Mouse (Mus musculus): ENCODE data around the gene Prkcd. TPM values are rescaled to one million over a fixed set of nuclear protein-coding genes. Genes with fewer than 3 reads are reported as not detected.

Gene Prkcd
- polyA plus RNA-seq, 1 experiment from 2014 or later, result 40.7 TPM

DNA sequence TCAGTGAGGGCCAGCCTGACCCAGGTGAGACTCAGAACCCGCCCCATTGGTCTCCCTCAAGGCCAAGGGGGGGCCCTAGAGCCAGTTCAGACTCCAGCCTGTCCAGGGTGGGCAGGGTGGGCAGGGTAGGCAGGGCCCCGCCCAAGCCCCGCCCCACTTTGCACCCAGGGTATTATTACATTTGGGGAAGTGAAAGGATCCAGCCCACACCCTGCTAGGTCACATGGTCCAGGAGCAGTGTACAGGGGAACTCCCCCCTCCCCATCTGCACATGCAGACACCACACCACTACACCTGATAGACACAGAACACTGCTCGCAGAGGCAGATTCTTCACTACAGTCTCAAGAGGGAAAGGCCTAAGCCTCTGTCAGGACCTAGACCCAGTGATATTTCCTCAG, 18.3 kb downstream of the Prkcd start:
- Histone ChIP-seq H3K27ac (ENCODE audit: poor library complexity, severe bottlenecking) (no peak overlapping the region), H3K4me3 (no peak overlapping the region), H3K4me1 (replicated peaks) (peaks cover 22% of the 10 kb centered on the region), H3K4me2 (no peak overlapping the region), H3K9me3 (replicated peaks) (no peaks in the 10 kb centered on the region), H3K36me3 (peaks cover 26% of the 10 kb centered on the region), H3K27me3 (replicated peaks) (no peaks in the 10 kb centered on the region), H3K9ac (no peak overlapping the region)
- ATAC-seq (ENCODE audit: insufficient number of reproducible peaks, low FRiP score), result no peak
- WGBS, result 69% methylated on average over 4 of the region's 4 CpGs

DNA sequence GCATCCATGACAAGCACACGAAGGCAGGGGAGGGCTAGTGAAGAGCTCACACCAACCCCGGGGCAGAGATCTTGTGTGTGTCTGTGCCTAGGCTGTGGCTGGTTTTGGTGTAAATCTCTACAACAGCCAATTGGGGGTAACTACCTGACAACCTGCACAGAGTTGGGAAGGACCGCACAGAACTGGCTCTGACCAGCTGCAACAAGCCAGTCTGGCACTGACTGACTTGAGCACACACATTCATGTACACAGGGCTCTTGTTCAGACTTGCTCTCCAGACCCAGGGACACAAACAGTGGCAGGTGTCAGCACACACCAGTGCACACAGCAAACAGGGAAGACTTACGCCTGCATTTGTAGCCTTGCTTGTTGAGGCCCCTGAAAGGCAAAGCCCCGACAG, 19.2 kb downstream of the Prkcd start:
- peaks cover 35% of the 10 kb centered on the region for H3K36me3 ChIP-seq
- WGBS, result 92% methylated on average over 5 of the region's 5 CpGs

DNA sequence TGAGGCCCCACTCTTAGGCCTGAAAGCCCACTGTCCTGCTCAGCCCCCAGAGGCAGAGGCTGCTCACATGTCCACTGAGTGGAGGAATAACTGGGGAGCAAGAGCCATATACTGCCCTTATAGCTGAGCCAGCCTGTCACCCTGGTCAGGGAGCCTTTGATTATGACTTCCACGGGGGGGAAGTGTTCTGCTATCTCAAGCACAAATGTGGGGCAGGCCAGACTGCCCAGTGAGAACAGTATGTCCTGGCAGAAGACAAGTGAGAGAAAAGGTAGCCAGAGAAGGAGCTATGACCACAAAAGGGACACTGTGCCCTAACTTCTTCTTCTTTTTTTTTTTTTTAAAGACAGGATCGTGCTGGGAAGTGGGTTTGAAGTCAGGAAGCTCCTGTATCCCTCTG, 28.9 kb downstream of the Prkcd start:
- Histone ChIP-seq H3K4me2 (no peak overlapping the region), H3K36me3 (peaks cover 45% of the 10 kb centered on the region), H3K4me3 (no peak overlapping the region), H3K9me3 (replicated peaks) (no peaks in the 10 kb centered on the region), H3K9ac (no peak overlapping the region), H3K27me3 (replicated peaks) (no peaks in the 10 kb centered on the region), H3K4me1 (replicated peaks) (peaks cover 37% of the 10 kb centered on the region), H3K27ac (ENCODE audit: poor library complexity, severe bottlenecking) (no peak overlapping the region)
- 73% methylated on average over 2 of the region's 2 CpGs for WGBS
- no peak for ATAC-seq (ENCODE audit: insufficient number of reproducible peaks, low FRiP score)

More for the DNA sequence above, 19.2 kb downstream of the Prkcd start:
- Histone ChIP-seq H3K4me2 (no peak overlapping the region), H3K27ac (ENCODE audit: poor library complexity, severe bottlenecking) (no peak overlapping the region), H3K4me1 (replicated peaks) (peaks cover 19% of the 10 kb centered on the region), H3K4me3 (no peak overlapping the region), H3K9ac (no peak overlapping the region), H3K9me3 (replicated peaks) (no peaks in the 10 kb centered on the region), H3K27me3 (replicated peaks) (no peaks in the 10 kb centered on the region)
- ATAC-seq (ENCODE audit: insufficient number of reproducible peaks, low FRiP score), result no peak

DNA sequence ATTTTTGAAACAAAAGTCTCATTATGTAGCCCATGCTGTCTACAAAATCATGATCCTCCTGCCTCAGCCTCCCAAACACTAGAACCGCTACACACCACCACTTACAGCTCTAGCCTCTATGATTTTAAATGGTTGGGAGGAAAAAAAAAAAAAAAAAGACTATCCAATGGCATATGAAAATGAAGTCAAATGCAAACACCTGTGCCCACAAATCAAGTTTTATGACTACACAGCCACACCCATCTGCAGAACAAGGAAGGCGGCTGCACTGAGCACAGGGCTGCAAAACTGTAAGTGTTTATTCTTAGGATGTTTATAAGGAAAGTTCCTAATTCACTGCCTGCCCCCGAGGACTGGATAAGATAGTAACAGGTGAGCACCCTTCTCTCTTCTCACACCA, 29.6 kb downstream of the Prkcd start:
- H3K27ac ChIP-seq (ENCODE audit: poor library complexity, severe bottlenecking), result no peak overlapping the region
- H3K4me3 ChIP-seq, result no peak overlapping the region
- no peaks in the 10 kb centered on the region for H3K27me3 ChIP-seq (replicated peaks)
- H3K9me3 ChIP-seq (replicated peaks), result no peaks in the 10 kb centered on the region
- no peak overlapping the region for H3K4me2 ChIP-seq
- peaks cover 43% of the 10 kb centered on the region for H3K4me1 ChIP-seq (replicated peaks)
- WGBS, result 82% methylated on average over 3 of the region's 3 CpGs
- no peak overlapping the region for H3K9ac ChIP-seq
- no peak for ATAC-seq (ENCODE audit: insufficient number of reproducible peaks, low FRiP score)
- H3K36me3 ChIP-seq, result peaks cover 38% of the 10 kb centered on the region

DNA sequence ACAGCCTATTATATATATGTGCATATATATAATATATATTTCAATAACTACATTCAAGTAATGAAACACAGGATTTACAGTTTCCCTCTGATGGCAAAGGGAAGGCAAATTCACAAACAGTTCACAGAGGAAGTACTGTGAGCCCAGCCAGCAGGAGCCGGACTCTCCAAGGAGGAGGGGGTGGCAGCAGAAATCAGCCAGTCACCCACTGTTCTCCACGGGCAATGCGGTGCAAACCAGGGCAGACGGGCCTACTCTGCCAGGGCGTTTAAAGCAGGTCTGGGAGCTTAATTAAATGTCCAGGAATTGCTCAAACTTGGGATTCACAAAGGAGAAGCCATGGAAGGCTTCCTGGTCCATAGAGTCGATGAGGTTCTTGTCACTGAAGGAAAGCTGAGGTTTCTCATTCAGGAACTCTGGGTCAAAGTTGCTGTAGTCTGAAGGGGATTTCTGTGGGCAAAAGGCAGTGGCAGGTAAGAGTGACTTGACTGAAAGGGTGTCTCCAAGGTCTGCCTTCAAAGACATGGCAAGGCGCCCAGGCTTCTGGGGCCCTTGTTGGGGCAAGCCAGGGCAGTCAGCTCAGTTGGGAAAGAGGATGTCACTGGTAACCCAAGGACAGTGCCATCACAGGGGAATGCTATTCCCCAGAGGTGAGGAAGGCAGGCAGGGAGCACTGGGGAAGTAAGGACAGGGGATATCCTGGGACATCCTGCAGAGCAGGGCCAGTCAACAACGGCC, 30.3 kb downstream of the Prkcd start:
- no peak overlapping the region for H3K9ac ChIP-seq
- no peak overlapping the region for H3K4me3 ChIP-seq
- no peak overlapping the region for H3K27ac ChIP-seq (ENCODE audit: poor library complexity, severe bottlenecking)
- no peaks in the 10 kb centered on the region for H3K27me3 ChIP-seq (replicated peaks)
- ATAC-seq (ENCODE audit: insufficient number of reproducible peaks, low FRiP score), result no peak
- 85% methylated on average over 8 of the region's 8 CpGs for WGBS
- peaks cover 43% of the 10 kb centered on the region for H3K4me1 ChIP-seq (replicated peaks)
- peaks cover 31% of the 10 kb centered on the region for H3K36me3 ChIP-seq
- H3K9me3 ChIP-seq (replicated peaks), result no peaks in the 10 kb centered on the region
- H3K4me2 ChIP-seq, result no peak overlapping the region

DNA sequence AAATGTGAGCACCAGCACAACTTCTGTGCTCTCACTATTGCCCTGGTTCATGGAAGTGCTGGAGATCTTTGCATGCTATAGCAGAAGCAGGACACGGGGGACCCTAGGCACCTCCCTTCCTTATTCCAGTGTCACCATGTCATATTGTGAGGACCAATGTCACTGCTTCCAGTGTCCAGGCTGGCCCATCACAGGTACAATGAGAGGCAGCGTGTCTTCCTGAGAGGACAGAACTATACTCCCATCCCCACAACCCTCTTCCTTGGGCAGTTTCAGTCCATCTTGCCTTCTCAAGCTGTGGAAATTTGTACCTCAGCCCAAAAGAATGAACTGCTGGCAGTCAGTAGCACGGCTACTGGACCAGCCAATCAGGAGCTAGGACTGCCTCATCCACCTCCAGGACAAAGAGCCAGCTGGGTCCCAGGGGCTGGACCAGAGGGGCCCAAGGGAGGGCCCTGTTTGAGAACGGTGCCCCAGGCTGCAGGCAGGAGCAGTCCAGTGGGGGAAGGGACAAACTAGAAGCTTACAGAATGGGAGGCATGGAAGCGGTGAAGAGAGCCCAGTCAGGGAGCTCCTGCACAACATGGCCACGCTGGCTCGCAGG, 31.8 kb downstream of the Prkcd start:
- peaks cover 43% of the 10 kb centered on the region for H3K4me1 ChIP-seq (replicated peaks)
- H3K27me3 ChIP-seq (replicated peaks), result no peaks in the 10 kb centered on the region
- H3K9ac ChIP-seq, result peak overlapping the region; percentile 30
- H3K36me3 ChIP-seq, result peaks cover 18% of the 10 kb centered on the region
- H3K9me3 ChIP-seq (replicated peaks), result no peaks in the 10 kb centered on the region
- WGBS, result 57% methylated on average over 7 of the region's 7 CpGs
- ATAC-seq (ENCODE audit: insufficient number of reproducible peaks, low FRiP score), result peak; percentile 60
- no peak overlapping the region for H3K4me3 ChIP-seq
- peak overlapping the region; percentile 72 for H3K27ac ChIP-seq (ENCODE audit: poor library complexity, severe bottlenecking)
- no peak overlapping the region for H3K4me2 ChIP-seq

DNA sequence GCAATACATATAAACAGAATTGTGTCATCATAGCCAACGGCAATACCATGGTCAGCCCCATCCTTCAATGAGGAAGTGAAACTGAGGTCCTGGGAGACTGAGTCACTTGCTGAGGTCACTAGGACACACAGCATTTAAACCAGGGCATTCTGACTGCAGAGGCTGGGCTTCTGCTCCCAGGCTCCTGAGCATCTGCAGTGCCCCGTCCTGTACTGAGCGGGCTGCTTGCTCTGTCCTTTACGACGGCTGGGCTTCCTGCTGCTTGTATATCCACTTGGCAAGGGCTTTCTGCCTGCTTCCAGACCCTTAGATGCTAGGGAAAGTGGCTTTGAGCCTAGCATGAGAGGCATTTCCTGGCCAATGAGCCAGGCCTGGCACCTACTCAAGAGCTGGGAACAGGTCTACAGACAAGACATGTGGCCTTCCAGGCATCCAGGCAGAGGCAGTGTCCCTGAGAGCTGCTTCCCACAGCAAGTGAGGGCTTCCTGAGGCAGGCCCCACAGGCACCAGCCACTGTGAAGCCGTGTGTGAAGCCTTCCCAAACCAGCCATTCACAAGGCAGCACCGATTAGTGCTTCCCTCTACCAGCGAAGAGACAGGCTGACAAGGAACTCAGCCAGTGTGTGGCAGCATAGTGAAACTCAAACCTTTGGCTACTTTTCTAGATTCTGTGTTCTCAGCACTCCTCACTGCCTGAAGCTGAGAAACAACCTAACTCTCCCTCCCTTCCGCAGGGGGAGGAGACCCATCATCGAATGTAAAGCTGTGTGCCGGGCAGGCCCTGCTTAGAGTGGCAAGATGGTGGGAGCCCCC, 32.5 kb downstream of the Prkcd start:
- WGBS, result 49% methylated on average over 11 of the region's 11 CpGs
- H3K9ac ChIP-seq, result no peak overlapping the region; the same call in 1 of the 2 replicates

DNA sequence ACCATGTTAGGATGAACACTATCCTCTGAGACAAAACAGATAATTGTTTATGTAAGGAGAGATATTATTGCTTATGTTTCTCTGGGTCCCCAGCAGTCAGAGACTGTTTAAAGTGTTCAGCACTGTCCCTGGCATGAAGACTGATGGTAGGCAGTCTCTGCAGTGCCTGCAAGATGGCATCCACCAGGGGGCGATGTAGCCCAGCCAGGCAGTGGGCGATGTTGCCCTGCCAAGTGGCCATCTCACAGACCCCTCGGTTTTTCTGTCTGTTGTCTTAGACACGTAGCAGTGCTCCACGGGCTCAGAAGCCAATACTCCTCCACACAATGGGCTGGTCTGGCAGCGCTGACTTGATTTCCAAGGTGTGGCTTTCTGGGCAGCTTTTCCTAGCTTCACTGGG, 34.6 kb downstream of the Prkcd start:
- no peaks in the 10 kb centered on the region for H3K27me3 ChIP-seq (replicated peaks)
- H3K4me3 ChIP-seq, result no peak overlapping the region
- peak overlapping the region; percentile 47 for H3K4me2 ChIP-seq
- H3K27ac ChIP-seq (ENCODE audit: poor library complexity, severe bottlenecking), result no peak overlapping the region
- no peak for ATAC-seq (ENCODE audit: insufficient number of reproducible peaks, low FRiP score)
- peaks cover 55% of the 10 kb centered on the region for H3K4me1 ChIP-seq (replicated peaks)
- no peak overlapping the region for H3K9ac ChIP-seq
- no peaks in the 10 kb centered on the region; the same call in 1 of the 2 replicates for H3K36me3 ChIP-seq
- 14% methylated on average over 6 of the region's 6 CpGs for WGBS
- H3K9me3 ChIP-seq (replicated peaks), result no peaks in the 10 kb centered on the region

More for the DNA sequence above, 32.5 kb downstream of the Prkcd start:
- H3K4me1 ChIP-seq (replicated peaks), result peaks cover 43% of the 10 kb centered on the region
- H3K4me3 ChIP-seq, result no peak overlapping the region
- no peaks in the 10 kb centered on the region for H3K9me3 ChIP-seq (replicated peaks)
- peak overlapping the region; percentile 72 for H3K27ac ChIP-seq (ENCODE audit: poor library complexity, severe bottlenecking)
- H3K27me3 ChIP-seq (replicated peaks), result no peaks in the 10 kb centered on the region
- peaks cover 11% of the 10 kb centered on the region for H3K36me3 ChIP-seq
- peak; percentile 58 for ATAC-seq (ENCODE audit: insufficient number of reproducible peaks, low FRiP score)
- no peak overlapping the region for H3K4me2 ChIP-seq

DNA sequence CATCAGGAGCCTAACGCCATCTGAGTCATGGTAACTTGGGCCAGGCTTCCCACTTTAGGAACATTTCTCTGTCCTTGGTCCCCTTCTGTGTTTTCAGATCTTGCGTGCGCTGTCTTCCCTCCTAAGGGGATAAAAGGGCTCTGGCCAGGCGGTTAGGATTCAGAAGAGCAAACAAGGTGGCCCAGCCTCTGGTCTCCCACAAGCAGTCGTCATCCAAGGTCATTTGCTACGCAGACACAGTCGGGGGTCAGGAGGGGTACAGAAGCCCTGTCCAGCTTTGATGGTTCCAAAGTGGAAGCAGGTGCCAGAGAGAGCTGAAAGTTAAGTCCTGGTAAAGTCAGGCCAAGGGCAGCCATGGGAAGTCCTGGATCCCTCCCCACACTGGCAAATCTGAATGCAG, 35.1 kb downstream of the Prkcd start:
- Histone ChIP-seq H3K4me2 (no peak overlapping the region), H3K9me3 (replicated peaks) (no peaks in the 10 kb centered on the region), H3K4me1 (replicated peaks) (peaks cover 57% of the 10 kb centered on the region), H3K27ac (ENCODE audit: poor library complexity, severe bottlenecking) (no peak overlapping the region), H3K9ac (no peak overlapping the region), H3K36me3 (no peaks in the 10 kb centered on the region; the same call in 1 of the 2 replicates), H3K27me3 (replicated peaks) (no peaks in the 10 kb centered on the region), H3K4me3 (no peak overlapping the region)
- WGBS, result 78% methylated on average over 7 of the region's 7 CpGs
- ATAC-seq (ENCODE audit: insufficient number of reproducible peaks, low FRiP score), result no peak

DNA sequence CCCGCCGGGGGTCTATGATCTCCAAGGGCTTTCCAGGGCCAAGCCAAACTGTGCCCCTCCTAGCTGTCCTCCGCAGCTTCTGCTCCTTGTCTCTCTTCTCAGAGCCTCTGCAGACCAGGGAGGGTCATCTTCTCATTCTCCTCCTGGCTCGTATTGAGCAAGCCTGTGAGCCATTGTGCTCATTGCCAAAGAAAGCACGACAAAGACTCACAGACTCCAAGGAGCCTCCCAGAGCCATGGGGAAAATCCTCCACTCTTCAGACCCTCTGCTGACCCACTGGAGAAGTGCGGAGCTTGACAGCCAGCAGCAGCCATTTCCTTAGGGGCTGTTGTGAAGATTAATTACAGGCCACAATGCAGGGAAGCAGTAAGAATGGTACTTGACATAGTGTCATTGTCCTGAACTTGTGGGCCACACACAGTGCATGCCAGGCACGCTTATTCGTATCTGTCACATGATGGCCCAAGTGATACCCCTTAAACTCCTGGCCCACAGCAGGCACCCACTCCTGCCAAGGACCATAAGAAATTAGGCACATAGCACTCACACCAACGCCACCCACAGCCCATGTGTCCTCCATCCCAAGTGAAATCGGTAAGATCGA, 35.9 kb downstream of the Prkcd start:
- H3K4me2 ChIP-seq, result no peak overlapping the region
- no peak for ATAC-seq (ENCODE audit: insufficient number of reproducible peaks, low FRiP score)
- H3K36me3 ChIP-seq, result no peaks in the 10 kb centered on the region
- no peaks in the 10 kb centered on the region for H3K9me3 ChIP-seq (replicated peaks)
- no peaks in the 10 kb centered on the region for H3K27me3 ChIP-seq (replicated peaks)
- H3K27ac ChIP-seq (ENCODE audit: poor library complexity, severe bottlenecking), result no peak overlapping the region
- WGBS, result 72% methylated on average over 11 of the region's 11 CpGs
- no peak overlapping the region for H3K4me3 ChIP-seq
- H3K9ac ChIP-seq, result no peak overlapping the region
- H3K4me1 ChIP-seq (replicated peaks), result peaks cover 60% of the 10 kb centered on the region

All from heart, embryonic 12.5 days (tissue).